Mouse (Mus musculus) heart, adult 2 months (tissue): ENCODE measurements around the gene Cacng6.

ENCODE experiments used
- EP300 ChIP-seq: fragments of 200-500 bp; IDR thresholded peaks from 2 replicates; pipeline ENCODE4 v1.6.1; 2011; ENCODE audit warnings: low read depth, low read length, control low read depth; ENCODE audit not compliant: insufficient read depth
- POLR2A ChIP-seq: fragments of 200-500 bp; IDR thresholded peaks from 2 replicates; pipeline ENCODE4 v1.6.1; 2011; ENCODE audit warnings: mild to moderate bottlenecking, low read depth, low read length, control low read depth; ENCODE audit not compliant: insufficient read depth

DNA sequence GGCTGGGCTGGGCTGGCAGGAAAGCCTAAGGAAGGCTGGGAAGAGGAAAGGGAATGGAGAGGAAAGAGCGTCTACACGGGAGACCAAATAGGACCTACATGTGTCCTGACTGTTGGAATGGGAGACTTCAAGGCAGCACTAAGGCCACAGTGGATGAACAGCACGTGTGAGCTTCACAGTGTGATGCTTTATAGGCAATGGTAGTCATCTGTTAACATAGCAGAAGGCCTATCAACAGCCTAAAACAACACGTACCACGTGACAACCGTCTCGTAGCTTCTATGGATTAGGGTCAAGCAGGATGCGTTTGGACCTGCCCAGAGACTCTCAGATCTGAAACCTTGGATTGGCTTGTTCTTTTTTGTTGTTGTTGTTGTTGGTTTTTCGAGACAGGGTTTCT lies 41.9 kb upstream of the Cacng6 start:
- TF ChIP-seq EP300 = no peak
- TF ChIP-seq POLR2A = no peak
